Mouse (Mus musculus) T-helper 1 cell (primary cell): ENCODE measurements around the gene D5Ertd579e.
"Not testable (repeated sequence)": the region's sequence is repeated elsewhere in the genome, so short reads cannot be mapped to it uniquely, and the experiment has no call there.

Experiments
- in situ Hi-C: fragments of 300-600 bp; cut with MboI, MseI; formaldehyde crosslinking; loops from one replicate; pipeline ENCODE4 v1.15.1; 2025; ENCODE audit warnings: high pct_unique_total_duplicates

D5Ertd579e gene

GRCm38 (mm10) chr5:36685170-36685569 lies 10.7 kb downstream of the D5Ertd579e start:
- in situ Hi-C loops: loop anchor here (10.0 kb wide), 1 partner anchor 400 kb away; the partner anchor contains the start of gene Gm1043

DNA sequence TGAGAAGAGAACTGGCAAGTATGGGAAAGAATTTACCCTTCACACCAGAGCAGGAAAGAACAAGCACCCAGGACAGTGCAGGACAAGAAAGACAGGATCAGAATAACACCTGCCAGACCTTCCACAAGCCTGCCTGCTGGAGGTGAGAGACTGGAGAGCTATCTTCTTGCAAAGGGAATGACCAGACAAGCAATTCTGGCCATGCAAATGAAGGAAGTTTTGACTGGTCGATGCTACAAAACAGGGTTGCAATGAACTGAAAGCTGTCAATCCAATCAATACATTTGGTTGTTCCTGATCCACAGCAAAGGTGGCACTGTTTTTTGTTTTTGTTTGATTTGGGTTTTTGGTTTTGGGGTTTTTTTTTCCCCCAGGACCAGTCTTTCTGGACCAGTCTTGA lies 12.2 kb downstream of the D5Ertd579e start:
- in situ Hi-C loops: loop anchor here (10.0 kb wide), 1 partner anchor 401 kb away; the partner anchor contains the start of gene Gm1043

- in situ Hi-C loops: loop anchor here (10.0 kb wide), 1 partner anchor 404 kb away; the partner anchor contains the start of gene Gm1043
Observed at GRCm38 (mm10) chr5:36681219-36681618, 14.6 kb downstream of the D5Ertd579e start.

DNA sequence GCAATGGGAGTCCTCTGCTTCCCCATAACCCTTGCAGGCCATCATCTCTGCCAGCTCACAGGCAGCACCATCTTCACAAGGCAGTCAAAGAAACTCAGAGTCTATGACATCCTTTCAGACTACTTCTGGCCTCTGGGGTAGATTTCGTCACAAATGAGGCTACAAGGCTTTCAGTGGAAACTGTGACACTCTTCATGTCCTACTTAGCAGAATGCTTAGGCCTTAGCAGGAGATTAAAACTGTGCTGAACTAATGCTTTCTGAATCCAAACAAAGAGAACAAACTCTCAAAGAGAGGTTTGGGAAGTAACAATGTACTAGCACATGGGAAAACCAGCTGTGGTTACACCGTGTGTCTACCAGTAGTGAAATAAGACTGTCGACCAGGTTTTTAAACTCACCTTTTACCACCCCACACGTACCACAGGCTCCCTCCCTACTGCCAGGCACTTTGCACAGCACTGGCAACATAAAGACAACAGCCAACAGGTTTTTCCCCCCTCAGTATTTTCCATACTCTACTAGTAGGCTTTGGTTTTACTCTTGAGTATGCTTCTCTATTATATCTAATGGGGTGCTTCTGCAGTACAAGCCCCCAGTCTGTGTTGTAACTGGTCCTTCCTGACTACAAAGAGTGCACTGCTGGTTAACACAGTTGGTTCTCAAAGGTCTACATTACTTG lies 15.8 kb downstream of the D5Ertd579e start:
- in situ Hi-C loops: loop anchor here (10.0 kb wide), 1 partner anchor 405 kb away; the partner anchor contains the start of gene Gm1043

DNA sequence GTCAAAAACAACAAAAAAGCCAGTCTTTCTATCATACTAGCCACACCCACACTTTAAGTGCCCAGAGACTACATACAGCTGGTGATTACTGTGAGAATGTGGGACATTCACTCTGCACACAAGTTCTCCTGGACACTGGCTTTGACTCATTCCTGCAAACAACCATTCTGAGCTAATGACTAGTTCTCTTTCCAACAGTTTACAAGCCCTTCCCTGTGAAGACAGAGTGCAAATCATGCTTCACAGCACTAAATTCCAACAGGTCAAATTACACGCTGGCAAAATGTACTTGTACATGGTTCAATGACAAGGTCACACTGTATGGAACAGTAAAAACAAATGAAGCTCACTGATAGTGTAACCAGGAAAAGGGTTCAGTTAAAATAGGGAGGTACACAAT lies 17.0 kb downstream of the D5Ertd579e start:
- in situ Hi-C loops: no loop called here

GRCm38 (mm10) chr5:36677907-36678306 lies 17.9 kb downstream of the D5Ertd579e start:
- in situ Hi-C loops: no loop called here

DNA sequence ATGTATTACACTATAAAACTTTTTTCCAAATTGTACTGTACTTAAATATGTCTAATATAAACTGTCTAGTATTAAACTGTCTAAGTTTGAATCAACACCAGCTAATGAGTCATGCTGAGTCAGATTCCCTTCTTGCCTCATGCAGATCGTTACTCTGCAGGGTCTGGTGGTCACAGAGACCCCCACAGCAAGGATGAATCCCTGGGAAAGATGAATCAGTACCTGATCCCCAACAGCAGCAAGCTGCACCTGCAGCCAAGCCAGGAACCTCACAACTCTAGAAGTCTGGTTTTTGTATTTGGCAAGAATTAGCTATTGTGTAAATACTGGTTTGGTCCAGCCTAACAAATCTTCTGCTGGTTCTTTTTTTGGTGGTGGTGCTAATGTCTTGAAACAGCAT lies 20.4 kb downstream of the D5Ertd579e start:
- in situ Hi-C loops: no loop called here

DNA sequence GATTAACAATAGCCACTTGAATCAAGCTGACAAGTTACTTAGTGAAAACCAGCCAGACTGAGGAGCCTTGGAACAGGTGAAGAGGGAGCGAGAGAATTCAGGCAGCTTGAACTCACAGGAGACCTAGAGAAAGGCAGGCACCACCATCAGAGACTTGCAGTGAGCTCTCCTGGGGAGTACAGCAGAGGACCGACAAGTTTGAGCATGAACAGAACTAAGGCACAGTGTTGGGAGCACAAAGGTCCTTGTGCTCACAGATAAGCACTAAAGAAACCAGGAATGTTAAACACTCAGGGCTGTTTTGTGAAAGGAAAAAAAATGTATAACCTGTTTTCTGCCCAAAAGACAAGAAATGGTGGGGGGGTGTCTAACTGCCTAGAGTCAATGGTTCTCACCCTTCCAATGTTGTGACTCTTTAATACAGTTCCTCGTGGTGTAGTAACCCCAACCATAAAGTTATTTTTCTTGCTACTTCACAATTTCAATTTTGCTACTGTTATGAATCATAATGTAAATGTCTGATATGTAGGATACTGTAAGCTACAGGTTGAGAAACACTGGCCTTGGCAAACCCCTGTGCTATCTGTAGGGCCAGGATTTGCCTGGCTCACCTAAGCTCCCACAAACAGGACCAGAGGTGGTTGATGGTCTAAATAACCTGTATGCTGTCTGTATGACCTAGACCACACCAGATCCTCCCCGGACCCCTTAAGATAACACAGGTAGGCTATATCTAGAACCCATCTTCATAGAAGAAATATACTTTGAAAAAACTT lies 21.0 kb downstream of the D5Ertd579e start:
- in situ Hi-C loops: loop anchor here (5.0 kb wide), 2 partner anchors 67 to 218 kb away; no protein-coding TSS in a partner anchor

- in situ Hi-C loops: loop anchor here (5.0 kb wide), 2 partner anchors 73 to 212 kb away; no protein-coding TSS in a partner anchor
Observed at GRCm38 (mm10) chr5:36669021-36670008, 26.5 kb downstream of the D5Ertd579e start.

DNA sequence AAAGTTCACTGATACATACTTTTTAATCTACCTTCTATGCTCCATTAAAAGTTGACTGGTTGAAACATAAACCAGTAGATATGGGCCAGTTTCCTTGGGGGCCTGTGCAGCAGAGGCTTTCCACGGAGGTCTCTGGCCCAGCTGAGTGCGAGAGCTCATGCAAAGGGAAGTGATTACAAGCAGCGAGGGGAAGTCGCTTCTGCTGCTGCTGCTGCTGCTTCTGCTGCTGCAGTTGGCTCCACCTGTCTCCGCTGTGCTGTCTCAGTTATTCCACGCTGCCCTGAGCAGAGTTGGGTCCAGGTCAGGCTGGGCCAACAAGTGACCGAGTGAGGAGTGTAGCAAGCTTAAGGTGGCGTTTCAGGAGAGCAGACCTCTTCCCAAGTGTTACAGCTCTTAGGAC lies 27.3 kb downstream of the D5Ertd579e start:
- in situ Hi-C loops: no loop called here

DNA sequence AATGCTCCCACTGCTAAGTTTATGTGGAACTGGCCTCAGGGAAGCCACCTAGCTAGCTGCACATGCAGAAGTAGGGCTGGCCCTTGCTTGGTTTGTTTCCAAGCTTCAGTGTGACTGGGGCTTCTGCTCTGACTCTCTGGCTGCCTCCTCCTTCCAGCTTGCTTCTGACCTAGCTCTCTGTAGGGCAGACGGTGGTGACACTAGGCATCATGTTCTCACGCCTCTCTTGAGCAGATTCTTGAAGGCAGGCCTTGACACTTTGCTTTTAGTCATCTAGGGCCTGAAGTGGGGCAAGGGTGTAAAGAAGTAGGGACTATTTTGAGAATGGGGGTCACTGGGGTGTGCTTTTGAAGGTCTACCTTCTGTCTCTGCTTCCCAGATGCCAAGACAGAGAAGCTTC lies 27.8 kb downstream of the D5Ertd579e start:
- in situ Hi-C loops: not testable (repeated sequence)

- in situ Hi-C loops: no loop called here
Observed at GRCm38 (mm10) chr5:36667165-36667564, 28.7 kb downstream of the D5Ertd579e start.

DNA sequence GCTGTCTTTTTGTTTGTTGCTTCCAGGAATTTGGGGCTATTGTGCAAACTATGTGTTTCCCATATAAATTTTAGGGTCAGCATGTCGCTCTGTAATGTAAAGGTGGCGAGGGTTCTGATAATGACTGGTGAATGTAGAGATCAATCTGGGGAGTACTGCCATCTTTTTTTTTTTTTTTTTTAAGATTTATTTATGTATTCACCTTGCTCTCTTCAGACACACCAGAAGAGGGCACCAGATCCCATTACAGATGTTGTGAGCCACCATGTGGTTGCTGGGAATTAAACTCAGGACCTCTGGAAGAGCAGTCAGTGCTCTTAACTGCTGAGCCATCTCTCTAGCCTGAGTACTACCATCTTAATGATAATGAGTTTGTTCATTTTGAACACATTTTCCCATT lies 29.1 kb downstream of the D5Ertd579e start:
- in situ Hi-C loops: not testable (repeated sequence)

DNA sequence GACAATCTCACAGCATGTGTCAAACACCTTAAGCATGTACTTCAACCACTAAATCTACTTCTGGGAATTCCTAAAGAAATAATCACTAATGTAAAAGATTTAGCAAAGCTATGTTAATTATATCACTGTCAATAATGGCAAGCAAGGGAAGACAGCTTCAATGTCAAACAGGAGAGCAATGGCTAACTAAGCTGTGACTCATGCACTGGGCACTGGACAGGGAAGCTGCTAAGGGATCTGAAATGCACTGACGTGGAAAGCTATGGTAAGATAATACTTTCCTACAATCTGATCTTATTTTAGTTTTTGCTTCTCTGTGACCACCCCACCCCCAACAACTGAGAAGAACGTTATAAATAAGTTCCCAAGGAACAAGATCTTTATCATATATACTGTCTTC lies 32.5 kb downstream of the D5Ertd579e start:
- in situ Hi-C loops: loop anchor here (5.0 kb wide), 1 partner anchor 36 kb away; no protein-coding TSS in a partner anchor

DNA sequence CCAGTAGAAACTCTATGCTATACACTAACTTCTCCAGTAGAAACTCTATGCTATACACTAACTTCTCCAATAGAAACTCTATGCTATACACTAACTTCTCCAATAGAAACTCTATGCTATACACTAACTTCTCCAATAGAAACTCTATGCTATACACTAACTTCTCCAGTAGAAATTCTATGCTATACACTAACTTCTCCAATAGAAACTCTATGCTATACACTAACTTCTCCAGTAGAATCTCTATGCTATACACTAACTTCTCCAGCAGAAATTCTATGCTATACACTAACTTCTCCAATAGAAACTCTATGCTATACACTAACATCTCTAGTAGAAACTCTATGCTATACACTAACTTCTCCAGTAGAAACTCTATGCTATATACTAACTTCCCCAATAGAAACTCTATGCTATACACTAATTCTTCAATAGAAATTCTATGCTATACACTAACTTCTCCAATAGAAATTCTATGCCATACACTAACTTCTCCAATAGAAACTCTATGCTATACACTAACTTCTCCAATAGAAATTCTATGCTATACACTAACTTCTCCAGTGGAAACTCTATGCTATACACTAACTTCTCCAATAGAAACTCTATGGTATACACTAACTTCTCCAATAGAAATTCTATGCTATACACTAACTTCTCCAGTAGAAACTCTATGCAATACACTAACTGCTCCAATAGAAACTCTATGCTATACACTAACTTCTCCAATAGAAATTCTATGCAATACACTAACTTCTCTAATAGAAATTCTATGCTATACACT lies 34.7 kb downstream of the D5Ertd579e start:
- in situ Hi-C loops: loop anchor here (5.0 kb wide), 1 partner anchor 34 kb away; no protein-coding TSS in a partner anchor

DNA sequence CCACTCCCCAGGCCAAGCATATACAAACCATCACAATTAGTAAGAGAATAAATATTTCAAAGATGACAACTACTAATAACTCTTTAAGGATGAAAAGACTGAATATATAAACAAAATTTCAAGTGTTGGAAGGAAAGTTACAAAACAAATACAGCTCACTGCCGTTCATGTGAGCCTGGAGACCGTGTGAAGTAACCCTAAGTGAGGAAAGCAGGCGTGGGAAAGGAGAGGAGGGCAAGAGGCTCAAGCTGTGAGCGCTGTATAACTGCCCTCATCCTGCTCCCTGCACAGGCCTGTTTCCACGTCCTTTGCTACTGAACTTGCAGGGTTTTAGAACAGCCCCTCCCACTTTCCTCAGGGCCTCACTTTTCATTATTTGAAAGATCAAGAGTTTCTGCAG lies 70.2 kb downstream of the D5Ertd579e start:
- in situ Hi-C loops: loop anchor here (5.0 kb wide), 1 partner anchor 37 kb away; no protein-coding TSS in a partner anchor

DNA sequence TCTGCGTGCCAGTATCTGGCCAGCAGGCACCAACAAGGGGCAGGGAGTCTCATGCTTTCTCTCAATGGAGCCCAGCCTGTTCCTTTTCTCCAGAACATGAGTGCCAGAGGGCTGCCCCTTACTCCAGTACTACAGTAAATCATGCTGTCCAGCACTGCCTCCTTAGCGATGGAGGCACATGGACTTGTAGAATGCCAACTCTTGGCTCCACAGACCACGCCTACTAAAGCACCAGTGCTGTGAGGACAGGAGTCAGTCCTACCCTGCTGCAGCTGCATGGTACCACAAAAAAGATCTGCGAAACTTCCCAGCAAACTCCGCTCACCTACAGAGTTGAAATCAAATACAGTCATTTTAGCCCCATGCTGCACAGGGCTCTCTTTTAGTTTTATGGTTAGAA lies 72.2 kb downstream of the D5Ertd579e start:
- in situ Hi-C loops: no loop called here

DNA sequence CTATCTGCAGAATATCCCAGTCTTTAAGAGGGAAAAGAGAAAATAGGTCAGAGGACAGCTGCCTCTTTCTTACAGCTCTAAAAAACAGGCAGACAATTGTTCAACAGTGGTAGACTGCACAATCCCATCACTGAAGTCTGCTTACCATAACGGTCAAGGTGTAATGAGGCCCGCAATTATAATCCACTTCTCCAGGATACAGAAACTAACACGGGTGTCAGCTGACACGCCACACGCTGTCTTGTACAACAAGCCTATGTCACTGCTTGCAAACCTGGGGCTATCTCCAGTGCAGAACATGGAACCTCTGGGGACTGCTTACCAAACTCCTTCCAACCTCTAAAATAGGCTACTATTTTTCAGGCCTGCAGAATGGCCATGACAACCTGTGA lies 74.8 kb downstream of the D5Ertd579e start:
- in situ Hi-C loops: no loop called here

DNA sequence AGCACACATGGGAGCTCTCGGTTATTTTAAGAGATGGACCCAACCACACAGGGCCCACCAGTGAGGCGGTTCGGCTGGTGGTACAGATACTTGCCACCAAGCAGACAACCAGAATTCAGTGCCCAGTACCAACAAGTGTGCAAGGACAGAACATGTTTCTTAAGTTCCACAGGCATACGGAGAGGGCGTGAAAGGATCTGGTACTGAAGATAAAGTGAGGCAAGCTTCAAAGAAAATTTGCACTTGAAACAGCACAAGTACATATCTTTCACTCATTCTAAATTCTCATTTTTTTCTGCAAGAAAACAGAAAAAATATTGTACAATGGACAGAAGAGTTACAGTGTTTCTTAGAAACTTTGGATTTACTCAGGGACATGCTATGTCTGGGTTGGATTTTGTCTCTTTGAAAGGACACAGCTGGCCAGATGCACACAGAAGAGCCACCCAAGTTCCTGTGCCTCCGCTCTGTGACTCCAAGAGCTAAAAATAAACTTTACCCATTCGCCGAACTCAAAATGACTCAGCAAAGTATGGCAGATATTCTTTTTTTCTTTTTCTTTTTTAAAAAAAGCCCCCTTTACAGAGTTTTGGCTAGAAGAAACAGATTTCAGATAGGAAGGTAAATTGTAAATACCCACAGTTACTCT lies 75.3 kb downstream of the D5Ertd579e start:
- in situ Hi-C loops: no loop called here

GRCm38 (mm10) chr5:36618890-36619289 lies 76.9 kb downstream of the D5Ertd579e start:
- in situ Hi-C loops: no loop called here
